Mouse (Mus musculus) heart, embryonic 10.5 days (tissue): ENCODE results near the gene Nrros. TPM values are rescaled to one million over a fixed set of nuclear protein-coding genes. Genes with fewer than 3 reads are reported as not detected.

Experiments
- DNase-seq: peaks from one replicate; pipeline ENCODE4 v3.0.0-alpha.2; 2017; ENCODE audit warnings: low spot score
- H3K27ac ChIP-seq: fragments of 300-500 bp; sonication (generic); 2 replicates; pipeline ENCODE4 v1.5.1; 2016; ENCODE audit warnings: mild to moderate bottlenecking
- H3K27me3 ChIP-seq: fragments of 300-500 bp; sonication (generic); 2 replicates; pipeline ENCODE4 v1.6.1; 2016; ENCODE audit warnings: mild to moderate bottlenecking; ENCODE audit not compliant: poor library complexity, insufficient read depth, severe bottlenecking
- H3K36me3 ChIP-seq: fragments of 300-500 bp; sonication (generic); 2 replicates; pipeline ENCODE4 v1.6.1; 2016; ENCODE audit warnings: mild to moderate bottlenecking, moderate library complexity
- H3K4me1 ChIP-seq: fragments of 300-500 bp; sonication (generic); 2 replicates; pipeline ENCODE4 v1.6.1; 2016; ENCODE audit warnings: mild to moderate bottlenecking
- H3K4me3 ChIP-seq: fragments of 300-500 bp; sonication (generic); 2 replicates; pipeline ENCODE4 v1.5.1; 2016; ENCODE audit warnings: mild to moderate bottlenecking, moderate library complexity
- H3K9me3 ChIP-seq: fragments of 300-500 bp; sonication (generic); 2 replicates; pipeline ENCODE4 v1.6.1; 2016; ENCODE audit warnings: mild to moderate bottlenecking, moderate library complexity
- whole genome bisulfite sequencing: fragments of 180-500 bp; shearing (Covaris S2); methylation state at CpG from one replicate; pipeline ENCODE4 v1.1.7; 2016; 5-methylcytosine and 5-hydroxymethylcytosine counted together
- polyA plus RNA-seq: library from polyadenylated mRNA; unstranded; fragments of >200 nt; fragmentation: Nextera tagmentation; extraction: Ambion mirVana; gene quantifications from 2 replicates; pipeline ENCODE4 v1.2.1, GENCODE M21; 2016

Gene Nrros
- 5.6 and 10.5 TPM in 2 replicates for polyA plus RNA-seq

DNA sequence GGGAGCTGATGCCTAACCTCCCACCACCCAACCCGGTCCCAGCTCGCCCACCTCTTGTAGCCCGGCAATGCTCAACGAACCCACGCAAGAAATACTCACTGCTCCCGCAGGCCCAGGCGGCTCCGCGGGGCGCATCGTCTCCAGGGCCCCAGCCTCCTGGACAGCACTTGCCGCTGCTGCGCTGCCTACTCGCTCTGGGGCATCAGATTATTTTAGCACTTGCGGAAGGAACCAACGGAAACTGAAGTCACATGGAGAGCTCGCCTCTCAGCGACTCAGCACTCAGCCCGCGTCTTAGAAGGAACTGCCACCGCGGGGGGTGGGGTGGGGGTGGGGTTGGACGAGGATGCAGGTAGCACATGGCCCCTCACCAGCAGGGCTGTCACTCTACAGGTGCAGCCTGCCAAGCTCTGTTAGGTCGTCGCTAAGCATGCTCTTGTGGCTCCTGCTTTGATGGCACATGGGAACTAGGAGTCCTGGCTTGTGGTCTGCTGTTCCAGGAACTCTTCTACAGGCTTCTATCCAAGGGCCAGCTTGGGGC is at the start of gene Nrros:
Nrros (minus strand) TSS at position 314 of the 541 bp plus-strand sequence.
- Histone ChIP-seq H3K27me3 (peaks cover 12% of the 10 kb centered on the region; the same call in 1 of the 2 replicates), H3K27ac (peak within 1 kb of the TSS; percentile 54), H3K36me3 (no peaks in the 10 kb centered on the region), H3K9me3 (no peaks in the 10 kb centered on the region), H3K4me1 (peaks cover 12% of the 10 kb centered on the region), H3K4me3 (peak within 1 kb of the TSS; percentile 62)
- DNase-seq = peak; percentile 81
- 2% methylated on average over 25 of the region's 25 CpGs for WGBS

DNA sequence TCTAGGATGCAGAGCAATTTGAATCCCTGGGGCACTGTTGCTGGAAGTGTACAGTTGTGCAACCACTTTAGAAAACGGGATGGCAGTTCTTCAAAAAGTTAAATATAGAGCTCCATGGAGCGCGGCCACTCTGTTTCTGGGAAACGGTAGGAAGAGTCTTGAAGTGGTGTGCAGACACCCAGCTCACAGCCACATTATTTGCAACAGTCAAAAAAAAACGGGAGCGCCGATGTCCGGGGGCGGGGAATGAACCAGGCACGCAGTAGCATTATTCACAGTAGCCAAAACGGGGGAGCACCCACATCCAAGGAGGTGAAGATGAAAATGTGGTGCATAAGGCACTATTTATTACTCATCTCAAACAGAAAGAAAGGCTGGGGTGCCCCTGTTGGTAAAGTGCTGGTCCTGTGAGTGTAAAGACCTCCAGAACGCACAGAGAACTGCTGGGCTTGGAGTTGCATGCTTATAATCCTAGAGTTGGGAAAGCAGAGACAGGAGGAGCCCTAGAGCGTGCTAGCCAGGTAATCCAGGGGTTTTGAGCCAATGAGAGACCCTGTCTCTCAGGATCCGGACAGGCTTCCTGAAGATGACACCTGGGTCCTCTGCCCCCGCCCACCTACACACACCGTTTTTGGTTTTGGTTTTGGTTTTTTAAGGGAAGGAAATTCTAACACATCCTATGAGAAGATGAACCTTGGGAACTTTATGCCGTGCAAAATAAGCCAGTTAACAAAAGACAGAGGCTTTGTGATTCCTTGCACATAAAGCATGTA is 49.6 kb upstream of the Nrros start:
- Histone ChIP-seq H3K9me3 (peaks cover 2% of the 10 kb centered on the region; the same call in 1 of the 2 replicates), H3K4me3 (no peak overlapping the region), H3K4me1 (0 out of 2 replicates have a peak, but pooled peaks cover 5% of the 10 kb centered on the region), H3K36me3 (no peaks in the 10 kb centered on the region), H3K27me3 (no peaks in the 10 kb centered on the region), H3K27ac (no peak overlapping the region)
- 69% methylated on average over 17 of the region's 17 CpGs for WGBS
- DNase-seq = no peak

DNA sequence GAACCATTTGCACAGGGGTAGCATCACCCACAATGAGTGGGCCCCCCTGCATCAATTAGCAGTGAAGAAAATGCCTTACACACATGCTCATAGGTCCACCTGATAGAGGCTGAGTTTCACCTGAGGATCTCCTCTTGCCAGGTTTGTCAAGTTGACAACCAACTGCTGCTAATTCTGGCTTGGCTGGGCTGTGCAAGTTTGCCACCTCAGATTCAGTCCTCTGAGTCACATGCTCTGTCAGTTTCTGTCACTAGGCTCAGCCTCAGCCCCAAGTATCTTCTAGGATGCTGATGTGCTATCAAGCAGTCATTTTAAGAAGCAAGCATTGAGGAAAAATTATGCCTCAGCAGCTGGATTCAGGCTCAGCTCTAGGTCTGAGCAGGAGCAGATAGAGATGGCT is 48.8 kb upstream of the Nrros start:
- DNase-seq = no peak
- H3K4me3 ChIP-seq = no peak overlapping the region
- H3K36me3 ChIP-seq = no peaks in the 10 kb centered on the region
- peaks cover 9% of the 10 kb centered on the region; the same call in 1 of the 2 replicates for H3K9me3 ChIP-seq
- H3K4me1 ChIP-seq = 0 out of 2 replicates have a peak, but pooled peaks cover 5% of the 10 kb centered on the region
- H3K27me3 ChIP-seq = no peaks in the 10 kb centered on the region
- no peak overlapping the region for H3K27ac ChIP-seq

DNA sequence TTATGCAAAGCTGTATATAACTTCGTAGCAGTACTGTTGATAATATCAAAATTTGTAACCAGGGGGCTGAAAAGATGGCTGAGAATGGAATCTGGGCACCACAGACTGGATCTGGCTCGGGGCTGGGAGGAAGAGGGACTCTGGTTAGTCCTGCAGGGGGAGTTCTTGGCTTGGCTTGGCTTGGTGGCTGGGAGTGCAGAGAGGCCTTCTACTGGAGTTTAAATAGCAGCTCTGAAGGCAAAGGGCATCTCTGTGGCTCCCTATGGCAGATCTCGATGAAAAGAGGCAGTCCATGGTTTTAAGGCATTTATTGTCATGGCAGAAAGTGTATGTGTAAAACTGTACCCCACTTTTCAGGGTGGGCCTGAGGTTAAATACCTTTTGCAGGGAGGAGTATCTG is 39.5 kb upstream of the Nrros start:
- WGBS = 51% methylated on average over 3 of the region's 3 CpGs
- H3K27me3 ChIP-seq = no peaks in the 10 kb centered on the region
- no peak overlapping the region for H3K27ac ChIP-seq
- H3K9me3 ChIP-seq = peaks cover 7% of the 10 kb centered on the region; the same call in 1 of the 2 replicates
- no peak for DNase-seq
- H3K4me1 ChIP-seq = 0 out of 2 replicates have a peak, but pooled peaks cover 5% of the 10 kb centered on the region
- no peak overlapping the region for H3K4me3 ChIP-seq
- H3K36me3 ChIP-seq = no peaks in the 10 kb centered on the region

DNA sequence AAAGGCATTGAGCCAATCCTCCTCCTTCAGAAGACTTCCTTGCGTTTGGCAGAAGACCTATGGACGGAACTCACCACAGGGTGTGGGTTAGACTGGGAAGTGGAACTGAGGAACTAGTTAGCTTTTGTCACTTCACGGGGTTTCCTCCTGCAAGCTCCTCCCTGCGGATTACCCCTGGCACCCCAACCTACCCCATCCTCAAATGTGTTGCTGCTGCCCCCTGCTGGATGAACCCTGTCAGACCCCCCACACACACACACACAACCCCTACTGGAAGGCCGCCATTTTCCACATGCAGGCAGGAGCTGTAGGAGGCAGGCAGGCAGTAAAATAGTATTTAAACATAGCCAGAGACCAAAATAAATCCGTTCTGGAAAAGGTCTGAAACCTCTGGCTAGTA is 37.3 kb upstream of the Nrros start:
- no peak for DNase-seq
- Histone ChIP-seq H3K4me3 (no peak overlapping the region), H3K27ac (no peak overlapping the region), H3K9me3 (no peaks in the 10 kb centered on the region), H3K4me1 (0 out of 2 replicates have a peak, but pooled peaks cover 5% of the 10 kb centered on the region), H3K36me3 (no peaks in the 10 kb centered on the region), H3K27me3 (no peaks in the 10 kb centered on the region)
- 69% methylated on average over 6 of the region's 6 CpGs for WGBS

DNA sequence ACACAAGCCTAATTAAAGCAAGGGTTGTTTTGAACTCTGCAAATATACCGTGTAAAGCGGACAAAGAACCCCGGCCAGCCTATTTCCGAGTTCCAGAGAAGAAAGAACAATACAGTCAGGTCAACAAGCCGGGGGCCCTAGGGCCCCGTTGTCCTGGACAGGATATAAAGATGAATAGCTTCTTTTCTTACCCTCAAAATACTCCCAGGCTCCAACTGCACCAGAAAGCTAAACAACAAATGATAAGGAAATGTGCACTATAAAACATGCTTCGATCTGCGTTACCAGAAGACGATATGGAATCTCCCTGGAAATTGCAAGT is 35.6 kb upstream of the Nrros start:
- Histone ChIP-seq H3K27me3 (no peaks in the 10 kb centered on the region), H3K4me1 (0 out of 2 replicates have a peak, but pooled peaks cover 5% of the 10 kb centered on the region), H3K4me3 (no peak overlapping the region), H3K9me3 (no peaks in the 10 kb centered on the region), H3K36me3 (no peaks in the 10 kb centered on the region), H3K27ac (no peak overlapping the region; the same call in 1 of the 2 replicates)
- WGBS = 73% methylated on average over 9 of the region's 9 CpGs
- DNase-seq = no peak

DNA sequence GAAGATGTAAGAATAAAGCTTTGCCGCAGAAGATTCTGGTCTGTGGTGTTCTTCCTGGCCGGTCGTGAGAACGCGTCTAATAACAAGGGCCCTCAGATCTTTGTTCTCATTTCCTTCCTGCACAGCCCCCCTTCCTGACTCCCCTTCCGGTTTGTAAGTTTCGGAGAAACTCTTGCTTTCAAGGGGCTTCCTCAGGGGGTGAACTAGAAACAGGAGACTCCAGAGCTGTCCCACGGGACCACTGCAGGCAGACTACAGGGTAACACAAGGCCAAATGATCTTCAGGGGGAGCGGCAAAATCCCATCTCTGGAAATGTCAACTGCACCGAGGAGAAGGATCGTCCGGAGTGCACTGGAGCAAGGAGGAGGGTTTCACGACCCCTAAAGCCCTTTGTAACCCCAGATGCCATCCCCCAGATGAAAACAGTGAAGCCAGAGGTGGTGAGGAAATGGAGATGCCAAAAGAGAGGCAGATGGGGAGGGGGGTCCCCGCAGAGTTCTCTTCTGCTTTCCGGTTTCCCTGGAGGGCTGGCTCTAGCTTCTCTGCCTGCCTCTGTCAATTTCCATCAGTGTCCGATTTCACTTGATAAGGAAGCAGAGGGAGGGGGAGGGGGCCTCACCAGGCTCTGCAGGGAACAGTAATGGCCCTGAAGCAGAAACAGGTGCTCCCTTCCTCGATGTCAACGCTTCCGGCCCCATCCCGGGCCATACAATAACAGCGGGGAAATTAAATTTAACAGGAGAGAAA is 35.0 kb upstream of the Nrros start:
- H3K27ac ChIP-seq = peak overlapping the region; percentile 12
- no peak for DNase-seq
- no peaks in the 10 kb centered on the region for H3K36me3 ChIP-seq
- no peaks in the 10 kb centered on the region for H3K27me3 ChIP-seq
- no peaks in the 10 kb centered on the region for H3K9me3 ChIP-seq
- 0 out of 2 replicates have a peak, but pooled peaks cover 5% of the 10 kb centered on the region for H3K4me1 ChIP-seq
- 68% methylated on average over 21 of the region's 21 CpGs for WGBS
- no peak overlapping the region for H3K4me3 ChIP-seq

DNA sequence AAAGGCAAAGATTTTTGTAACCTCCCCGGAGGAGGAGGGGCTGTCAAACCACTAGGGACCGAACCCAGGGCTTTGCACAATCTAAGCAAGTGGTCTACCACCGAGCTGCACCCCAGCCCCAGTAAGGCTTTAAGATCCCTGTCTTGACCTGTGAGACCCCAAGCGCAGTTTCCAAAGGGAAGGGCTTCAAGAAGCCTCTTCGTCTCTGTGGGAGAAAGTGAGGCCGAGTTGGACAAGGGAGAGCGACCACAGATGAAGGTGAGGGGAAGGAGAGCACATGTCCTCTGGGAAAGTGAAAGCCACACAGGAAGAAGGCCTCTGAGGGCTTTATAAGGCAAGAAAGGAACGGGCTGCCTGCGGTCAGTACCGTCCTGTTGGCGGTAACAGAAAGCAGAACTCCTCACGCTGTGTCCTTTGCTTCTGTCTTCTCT is 24.6 kb upstream of the Nrros start:
- Histone ChIP-seq H3K9me3 (no peaks in the 10 kb centered on the region), H3K27ac (peak overlapping the region; percentile 76; the same call in 1 of the 2 replicates), H3K27me3 (no peaks in the 10 kb centered on the region), H3K4me1 (peaks cover 10% of the 10 kb centered on the region), H3K36me3 (no peaks in the 10 kb centered on the region), H3K4me3 (0 out of 2 replicates have a peak overlapping the region, but pooled peaks have one; percentile 27)
- no peak for DNase-seq
- WGBS = 44% methylated on average over 12 of the region's 12 CpGs

DNA sequence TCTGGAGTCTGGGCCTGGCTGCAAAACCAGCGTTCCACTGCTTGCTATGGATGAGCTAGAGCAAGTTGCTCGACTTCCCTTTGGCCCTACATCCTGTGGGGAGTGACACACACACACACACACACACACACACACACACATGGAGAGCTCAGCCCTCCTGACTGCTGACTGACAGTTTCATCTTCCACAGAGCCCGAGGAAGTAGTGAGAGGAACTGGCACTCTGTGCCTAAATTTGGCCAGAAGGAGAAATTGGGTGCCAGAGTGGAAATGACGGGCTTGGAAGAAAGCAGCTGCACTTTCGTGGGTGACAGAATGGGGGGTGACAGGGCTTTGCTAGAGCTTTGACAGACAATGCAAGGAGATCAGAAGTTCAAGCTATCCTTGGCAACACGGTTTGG is 23.7 kb upstream of the Nrros start:
- H3K4me1 ChIP-seq = peaks cover 10% of the 10 kb centered on the region
- no peaks in the 10 kb centered on the region for H3K27me3 ChIP-seq
- H3K9me3 ChIP-seq = no peaks in the 10 kb centered on the region
- DNase-seq = no peak
- no peaks in the 10 kb centered on the region for H3K36me3 ChIP-seq
- H3K27ac ChIP-seq = no peak overlapping the region
- 52% methylated on average over 6 of the region's 6 CpGs for WGBS
- H3K4me3 ChIP-seq = no peak overlapping the region

DNA sequence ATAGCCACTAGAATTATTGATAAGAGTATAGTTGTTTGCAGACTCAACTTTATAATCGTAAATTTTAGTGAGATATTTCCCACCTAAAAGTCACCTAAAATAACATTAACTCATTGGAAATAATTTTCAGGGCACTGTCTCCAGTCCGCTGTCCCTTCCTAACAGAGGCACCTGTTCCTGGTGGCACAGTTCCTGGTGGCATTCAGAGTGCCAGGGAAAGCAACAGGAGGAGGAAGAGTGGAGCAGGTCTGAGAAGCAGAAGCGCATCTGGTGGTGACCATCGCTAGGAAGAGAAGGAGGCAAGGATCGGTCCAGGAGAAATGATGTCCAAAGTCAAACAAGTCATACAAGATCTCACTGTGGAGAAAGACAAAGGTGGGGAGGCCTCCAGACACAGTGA is 20.7 kb upstream of the Nrros start:
- no peak for DNase-seq
- peaks cover 10% of the 10 kb centered on the region for H3K4me1 ChIP-seq
- 91% methylated on average over 5 of the region's 5 CpGs for WGBS
- H3K27me3 ChIP-seq = no peaks in the 10 kb centered on the region
- H3K36me3 ChIP-seq = no peaks in the 10 kb centered on the region
- H3K27ac ChIP-seq = no peak overlapping the region
- H3K4me3 ChIP-seq = no peak overlapping the region
- H3K9me3 ChIP-seq = no peaks in the 10 kb centered on the region

DNA sequence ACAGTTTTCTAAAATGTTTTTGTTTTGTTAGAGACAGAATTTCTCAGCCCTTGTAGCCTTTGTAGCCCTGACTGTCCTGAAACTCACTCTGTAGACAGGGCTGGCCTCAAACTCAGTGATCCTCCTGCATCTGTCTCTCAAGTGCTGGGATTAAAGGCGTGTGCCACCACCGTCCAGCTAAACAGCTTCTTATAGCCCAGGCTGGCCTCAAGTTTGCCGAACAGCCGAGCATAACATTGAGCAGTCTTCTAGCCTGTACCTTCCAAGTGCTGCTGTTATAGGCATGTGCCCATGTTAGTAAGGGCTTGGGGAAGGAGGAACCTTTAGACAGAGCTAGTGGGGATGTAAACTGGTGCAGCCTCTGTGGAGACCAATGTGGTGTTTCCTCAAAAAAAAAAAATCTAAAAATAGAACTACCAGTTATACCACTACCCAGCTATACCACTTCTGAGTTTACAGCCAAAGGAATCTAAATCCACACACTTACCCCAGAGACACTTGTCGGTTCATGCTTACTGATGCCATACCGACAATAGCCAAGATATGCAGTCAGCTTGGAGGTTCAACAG is 14.0 kb upstream of the Nrros start, which contains the start of gene Bex6:
Bex6 (plus strand) TSS at position 491 of the 569 bp plus-strand sequence.
- Histone ChIP-seq H3K36me3 (no peaks in the 10 kb centered on the region), H3K9me3 (no peaks in the 10 kb centered on the region), H3K27me3 (no peaks in the 10 kb centered on the region), H3K4me1 (peaks cover 7% of the 10 kb centered on the region), H3K27ac (no peak within 1 kb of the TSS), H3K4me3 (no peak within 1 kb of the TSS)
- 81% methylated on average over 6 of the region's 6 CpGs for WGBS
- no peak for DNase-seq

DNA sequence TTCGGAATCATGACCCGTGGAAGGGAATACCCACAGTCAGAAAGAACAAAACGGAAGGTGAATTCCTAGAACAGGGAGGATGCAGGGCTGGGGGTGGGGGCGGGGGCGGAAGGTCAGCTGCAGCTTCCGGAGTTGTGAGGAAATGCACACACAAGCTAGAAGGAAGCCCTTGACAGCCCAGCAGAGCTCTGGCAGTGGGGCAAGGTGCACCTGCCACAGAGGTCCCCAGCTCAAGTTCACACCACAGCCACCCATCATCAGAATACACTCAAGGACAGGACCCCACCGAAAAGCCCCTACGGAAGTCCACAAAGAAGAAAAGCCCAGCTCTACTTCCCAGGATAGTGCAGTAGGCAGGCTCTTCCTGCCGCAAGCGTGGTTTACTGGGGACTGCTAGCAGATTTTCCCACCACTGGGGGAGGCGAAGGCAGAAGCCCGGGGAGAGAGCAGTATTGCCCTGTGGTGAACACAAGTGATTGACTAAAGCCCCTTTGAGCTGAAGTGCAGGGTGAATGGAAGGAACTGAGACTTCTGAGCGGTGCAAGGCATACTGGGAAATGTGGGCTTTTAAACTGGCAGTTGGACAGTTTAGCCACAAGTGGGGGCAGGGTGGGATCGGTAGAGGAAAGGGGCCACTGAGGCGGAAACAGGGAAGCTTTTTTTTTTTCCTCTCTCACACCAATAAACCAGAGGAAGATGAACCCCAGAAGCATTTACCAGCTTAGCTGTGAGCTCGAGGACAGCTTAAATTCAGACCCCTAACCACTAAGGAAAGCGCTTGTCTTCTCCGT is 11.7 kb upstream of the Nrros start:
- Histone ChIP-seq H3K4me1 (peaks cover 7% of the 10 kb centered on the region), H3K27ac (peak overlapping the region; percentile 80), H3K9me3 (no peaks in the 10 kb centered on the region), H3K27me3 (no peaks in the 10 kb centered on the region), H3K4me3 (no peak overlapping the region; the same call in 1 of the 2 replicates), H3K36me3 (no peaks in the 10 kb centered on the region)
- no peak for DNase-seq
- WGBS = 53% methylated on average over 18 of the region's 18 CpGs
